Mouse (Mus musculus): ENCODE results near the gene Atxn1. TPM values are rescaled to one million over a fixed set of nuclear protein-coding genes. Genes with fewer than 3 reads are reported as not detected.

The Atxn1 gene
- polyA plus RNA-seq, 1 experiment from 2014 or later: 11.9 TPM

DNA sequence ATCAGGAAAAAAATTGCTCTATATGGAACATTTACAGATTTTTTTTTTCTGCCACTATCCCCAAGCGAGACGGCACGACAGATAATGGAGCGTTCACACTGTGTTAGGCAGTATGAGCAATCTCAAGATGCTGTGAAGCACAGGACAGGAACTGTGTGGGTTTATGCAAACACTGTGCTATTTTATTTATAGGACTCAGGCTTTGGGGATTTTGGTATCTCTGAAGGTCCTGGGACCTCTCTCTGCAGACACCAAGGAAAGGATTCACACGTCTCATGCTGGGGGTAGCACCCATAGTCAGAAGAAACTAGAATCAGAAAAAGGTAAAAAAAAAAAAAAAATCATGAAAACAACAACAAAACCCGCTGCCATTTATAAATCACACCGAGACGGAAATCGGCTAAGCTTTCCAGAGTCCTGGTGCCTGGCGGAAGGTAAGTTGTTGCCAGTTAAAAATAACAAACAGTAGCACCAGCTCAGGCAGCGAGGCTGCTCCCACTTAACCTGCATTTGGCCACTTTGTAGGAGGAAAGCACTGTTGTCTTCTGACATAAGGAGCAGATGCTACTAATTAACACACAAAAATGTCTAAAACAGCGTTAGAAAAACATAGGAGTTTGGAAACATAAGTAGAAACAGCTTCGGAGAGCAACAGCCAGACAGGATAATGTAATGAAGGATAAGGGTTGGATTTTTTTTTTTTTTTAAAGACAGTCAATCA is 102.8 kb downstream of the Atxn1 start:
- Histone ChIP-seq H3K4me2 (replicated peaks; ENCODE audit: low read depth, low read length) (no peak overlapping the region), H3K4me3 (ENCODE audit: low read depth, low read length) (no peak overlapping the region), H3K36me3 (ENCODE audit: insufficient read depth, low read length) (no peaks in the 10 kb centered on the region), H3K27me3 (replicated peaks; ENCODE audit: insufficient read depth, low read length) (no peaks in the 10 kb centered on the region), H3K9me3 (ENCODE audit: low read length) (no peaks in the 10 kb centered on the region), H3K4me1 (ENCODE audit: insufficient read depth, low read depth, low read length) (no peaks in the 10 kb centered on the region), H3K27ac (ENCODE audit: low read length) (no peak overlapping the region), H3K9ac (replicated peaks; ENCODE audit: low read depth) (no peak overlapping the region)
- ATAC-seq (no peak), DNase-seq (ENCODE audit: low spot score) (no peak)
- no peak for TF ChIP-seq EP300 (IDR thresholded peaks at IDR 0.05)
- no peak for TF ChIP-seq CTCF (IDR thresholded peaks at IDR 0.05)
- WGBS: 65% methylated on average over 13 of the region's 13 CpGs

DNA sequence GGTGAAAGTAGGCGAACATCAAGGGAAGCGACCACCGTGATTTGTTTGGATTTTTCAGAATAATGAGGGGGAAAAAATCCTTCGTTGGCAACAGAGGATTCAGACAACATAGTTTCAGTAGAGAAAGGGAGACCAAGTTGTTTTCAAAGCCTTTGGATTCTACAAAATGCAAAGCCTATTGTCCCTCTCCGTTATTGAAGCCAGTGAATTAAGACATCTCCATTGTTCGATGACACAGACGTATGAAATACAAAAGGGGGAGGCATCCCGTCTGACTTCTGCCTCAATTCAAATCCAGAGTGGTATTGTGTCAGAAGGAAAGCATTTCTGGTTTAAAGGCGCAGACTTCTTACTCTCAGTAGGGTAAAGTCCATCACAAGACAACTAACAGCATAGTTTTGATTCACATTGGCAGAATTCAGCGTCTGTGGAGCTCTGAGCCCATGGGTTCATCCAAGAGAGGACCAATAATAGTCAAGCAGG is 103.7 kb downstream of the Atxn1 start:
- no peak overlapping the region for H3K27ac ChIP-seq (ENCODE audit: low read length)
- H3K9me3 ChIP-seq (ENCODE audit: low read length): no peaks in the 10 kb centered on the region
- no peak for TF ChIP-seq CTCF (IDR thresholded peaks at IDR 0.05)
- TF ChIP-seq EP300 (IDR thresholded peaks at IDR 0.05): no peak
- H3K27me3 ChIP-seq (replicated peaks; ENCODE audit: insufficient read depth, low read length): no peaks in the 10 kb centered on the region
- DNase-seq (ENCODE audit: low spot score): no peak
- no peaks in the 10 kb centered on the region for H3K4me1 ChIP-seq (ENCODE audit: insufficient read depth, low read depth, low read length)
- 76% methylated on average over 10 of the region's 10 CpGs for WGBS
- no peaks in the 10 kb centered on the region for H3K36me3 ChIP-seq (ENCODE audit: insufficient read depth, low read length)
- ATAC-seq: no peak
- no peak overlapping the region for H3K4me2 ChIP-seq (replicated peaks; ENCODE audit: low read depth, low read length)
- H3K9ac ChIP-seq (replicated peaks; ENCODE audit: low read depth): no peak overlapping the region
- no peak overlapping the region for H3K4me3 ChIP-seq (ENCODE audit: low read depth, low read length)

DNA sequence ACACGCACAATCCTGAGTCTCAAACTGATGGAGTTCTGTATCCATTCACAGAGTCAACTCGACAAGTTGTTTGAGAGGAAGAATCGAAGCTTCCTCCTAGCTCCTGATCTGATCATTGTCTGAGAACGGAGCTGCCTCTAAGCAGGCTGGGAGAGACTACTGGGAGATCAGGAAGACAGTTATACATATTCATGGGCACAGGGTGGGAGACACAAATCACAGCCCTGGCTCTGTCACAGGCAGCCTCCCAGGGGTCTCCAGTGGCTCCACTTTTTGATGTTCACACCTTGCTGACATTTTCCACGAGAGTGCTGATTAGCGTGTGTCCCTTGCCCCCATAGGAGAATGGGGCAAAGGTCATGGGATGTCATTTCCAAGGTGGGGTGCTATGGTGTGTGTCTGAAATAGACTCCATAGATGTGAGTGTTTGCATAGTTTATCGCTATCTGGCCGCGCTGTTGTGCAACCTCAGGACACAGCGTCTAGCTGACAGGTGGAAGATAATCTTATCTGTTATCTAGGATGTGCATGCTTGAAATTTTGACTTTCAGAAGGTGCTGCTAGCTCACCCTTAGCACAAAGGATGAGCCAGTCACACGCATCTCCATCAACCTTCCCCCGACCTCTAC is 105.6 kb downstream of the Atxn1 start:
- H3K9ac ChIP-seq (replicated peaks; ENCODE audit: low read depth): no peak overlapping the region
- TF ChIP-seq CTCF (IDR thresholded peaks at IDR 0.05): no peak
- no peak for TF ChIP-seq EP300 (IDR thresholded peaks at IDR 0.05)
- no peak for DNase-seq (ENCODE audit: low spot score)
- H3K9me3 ChIP-seq (ENCODE audit: low read length): no peaks in the 10 kb centered on the region
- H3K27ac ChIP-seq (ENCODE audit: low read length): no peak overlapping the region
- H3K4me1 ChIP-seq (ENCODE audit: insufficient read depth, low read depth, low read length): no peaks in the 10 kb centered on the region
- H3K27me3 ChIP-seq (replicated peaks; ENCODE audit: insufficient read depth, low read length): no peaks in the 10 kb centered on the region
- H3K4me2 ChIP-seq (replicated peaks; ENCODE audit: low read depth, low read length): no peak overlapping the region
- H3K4me3 ChIP-seq (ENCODE audit: low read depth, low read length): no peak overlapping the region
- no peaks in the 10 kb centered on the region for H3K36me3 ChIP-seq (ENCODE audit: insufficient read depth, low read length)
- 61% methylated on average over 12 of the region's 12 CpGs for WGBS
- ATAC-seq: no peak

DNA sequence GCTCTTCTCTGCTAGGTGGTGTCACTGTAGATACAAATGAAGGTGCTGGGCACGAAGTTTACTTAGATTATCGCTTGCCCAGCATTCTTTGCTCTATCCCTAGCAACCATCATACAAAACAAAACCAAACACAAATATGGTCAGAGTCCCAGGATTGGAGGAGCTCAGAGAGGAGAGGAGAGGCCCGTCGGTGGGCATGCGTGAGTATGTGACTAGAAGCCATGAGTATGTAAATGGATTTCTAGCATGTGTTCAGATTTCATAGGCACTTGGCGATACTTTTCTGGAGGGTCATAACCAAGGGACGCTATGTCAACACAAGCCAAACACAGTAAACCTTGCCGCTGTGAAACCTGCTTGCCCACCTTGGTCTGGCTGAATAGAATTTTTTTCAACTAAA is 107.4 kb downstream of the Atxn1 start:
- Histone ChIP-seq H3K27ac (ENCODE audit: low read length) (no peak overlapping the region), H3K4me3 (ENCODE audit: low read depth, low read length) (no peak overlapping the region), H3K4me1 (ENCODE audit: insufficient read depth, low read depth, low read length) (no peaks in the 10 kb centered on the region), H3K9me3 (ENCODE audit: low read length) (no peaks in the 10 kb centered on the region), H3K4me2 (replicated peaks; ENCODE audit: low read depth, low read length) (no peak overlapping the region), H3K9ac (replicated peaks; ENCODE audit: low read depth) (no peak overlapping the region), H3K27me3 (replicated peaks; ENCODE audit: insufficient read depth, low read length) (no peaks in the 10 kb centered on the region), H3K36me3 (ENCODE audit: insufficient read depth, low read length) (no peaks in the 10 kb centered on the region)
- TF ChIP-seq CTCF (IDR thresholded peaks at IDR 0.05) (no peak), EP300 (IDR thresholded peaks at IDR 0.05) (no peak)
- ATAC-seq (peak; percentile 46), DNase-seq (ENCODE audit: low spot score) (peak; percentile 51)
- WGBS: 60% methylated on average over 8 of the region's 8 CpGs

DNA sequence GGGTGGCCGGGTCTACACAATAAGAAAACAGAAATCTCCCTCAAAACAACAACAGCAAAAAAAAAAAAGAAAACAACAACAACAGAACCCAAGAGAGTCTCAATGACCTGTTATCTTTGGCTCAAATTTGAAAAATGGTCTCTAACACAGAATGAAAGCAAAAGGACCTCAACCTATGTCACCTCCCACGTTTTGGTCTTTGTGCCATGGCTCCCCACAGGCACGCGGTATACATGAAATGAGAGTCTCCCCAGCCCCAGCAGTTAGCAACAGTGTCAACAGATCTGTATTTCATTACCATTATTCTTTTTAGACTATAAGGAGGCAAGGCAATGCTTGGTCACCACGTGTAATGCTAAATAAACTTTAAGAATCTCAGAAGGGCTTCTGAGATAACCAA is 110.3 kb downstream of the Atxn1 start:
- H3K36me3 ChIP-seq (ENCODE audit: insufficient read depth, low read length): no peaks in the 10 kb centered on the region
- H3K4me1 ChIP-seq (ENCODE audit: insufficient read depth, low read depth, low read length): no peaks in the 10 kb centered on the region
- no peak overlapping the region for H3K4me2 ChIP-seq (replicated peaks; ENCODE audit: low read depth, low read length)
- TF ChIP-seq CTCF (IDR thresholded peaks at IDR 0.05) (no peak), EP300 (IDR thresholded peaks at IDR 0.05) (no peak)
- H3K27ac ChIP-seq (ENCODE audit: low read length): no peak overlapping the region
- DNase-seq (ENCODE audit: low spot score) (no peak), ATAC-seq (no peak)
- H3K9me3 ChIP-seq (ENCODE audit: low read length): no peaks in the 10 kb centered on the region
- H3K9ac ChIP-seq (replicated peaks; ENCODE audit: low read depth): no peak overlapping the region
- H3K4me3 ChIP-seq (ENCODE audit: low read depth, low read length): no peak overlapping the region
- no peaks in the 10 kb centered on the region for H3K27me3 ChIP-seq (replicated peaks; ENCODE audit: insufficient read depth, low read length)
- 74% methylated on average over 5 of the region's 5 CpGs for WGBS

DNA sequence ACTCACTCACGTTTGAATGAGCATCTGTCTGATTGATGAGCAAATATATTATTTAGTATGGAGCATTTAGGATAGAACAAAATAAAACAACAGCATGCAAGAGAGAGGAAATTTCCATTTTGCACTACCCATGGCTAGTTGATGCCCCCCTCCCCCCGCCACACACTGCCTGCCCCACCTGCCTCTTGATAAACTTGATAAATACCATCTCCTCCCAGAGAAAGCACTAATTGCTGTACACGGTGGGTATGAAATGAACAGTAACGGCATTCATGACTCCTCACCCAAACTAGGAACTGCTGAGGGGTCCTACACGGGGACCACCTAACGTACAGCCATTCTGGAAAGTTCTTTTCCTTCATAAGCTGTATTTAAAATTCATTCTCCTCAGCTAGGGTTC is 111.1 kb downstream of the Atxn1 start:
- no peak for ATAC-seq
- Histone ChIP-seq H3K9me3 (ENCODE audit: low read length) (no peaks in the 10 kb centered on the region), H3K36me3 (ENCODE audit: insufficient read depth, low read length) (no peaks in the 10 kb centered on the region), H3K27ac (ENCODE audit: low read length) (no peak overlapping the region), H3K27me3 (replicated peaks; ENCODE audit: insufficient read depth, low read length) (no peaks in the 10 kb centered on the region), H3K4me2 (replicated peaks; ENCODE audit: low read depth, low read length) (no peak overlapping the region), H3K9ac (replicated peaks; ENCODE audit: low read depth) (no peak overlapping the region), H3K4me1 (ENCODE audit: insufficient read depth, low read depth, low read length) (no peaks in the 10 kb centered on the region), H3K4me3 (ENCODE audit: low read depth, low read length) (no peak overlapping the region)
- WGBS: 70% methylated on average over 6 of the region's 6 CpGs
- DNase-seq (ENCODE audit: low spot score): no peak
- no peak for TF ChIP-seq EP300 (IDR thresholded peaks at IDR 0.05)
- TF ChIP-seq CTCF (IDR thresholded peaks at IDR 0.05): no peak

All from lung, postnatal 0 days (tissue).